Mouse (Mus musculus): ENCODE data around the gene Bbs1. TPM values are rescaled to one million over a fixed set of nuclear protein-coding genes. Genes with fewer than 3 reads are reported as not detected.

Bbs1 gene
- polyA plus RNA-seq, 1 experiment: 4.9 TPM

DNA sequence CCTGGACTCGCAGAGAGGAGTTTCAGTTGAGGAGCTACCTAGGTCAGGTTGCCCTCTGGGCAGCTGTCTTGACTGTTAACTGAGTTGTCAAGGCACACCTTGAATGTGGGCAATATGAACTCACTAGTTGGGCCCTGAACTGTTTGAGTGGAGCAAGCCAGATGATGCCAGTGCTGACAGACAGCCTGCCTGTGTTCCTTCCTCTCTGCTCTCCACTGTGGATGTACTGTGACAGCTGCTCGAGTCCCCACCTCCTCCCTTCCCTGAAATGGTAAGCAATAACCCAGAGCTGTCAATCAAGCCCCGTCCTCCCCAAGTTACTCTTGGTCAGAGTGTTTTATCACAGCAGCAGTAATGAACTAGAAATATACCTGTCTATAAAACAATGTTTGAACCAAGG is 6.5 kb downstream of the Bbs1 start:
- no peak for TF ChIP-seq GATA1 (IDR thresholded peaks at IDR 0.05; ENCODE audit: low read length)

DNA sequence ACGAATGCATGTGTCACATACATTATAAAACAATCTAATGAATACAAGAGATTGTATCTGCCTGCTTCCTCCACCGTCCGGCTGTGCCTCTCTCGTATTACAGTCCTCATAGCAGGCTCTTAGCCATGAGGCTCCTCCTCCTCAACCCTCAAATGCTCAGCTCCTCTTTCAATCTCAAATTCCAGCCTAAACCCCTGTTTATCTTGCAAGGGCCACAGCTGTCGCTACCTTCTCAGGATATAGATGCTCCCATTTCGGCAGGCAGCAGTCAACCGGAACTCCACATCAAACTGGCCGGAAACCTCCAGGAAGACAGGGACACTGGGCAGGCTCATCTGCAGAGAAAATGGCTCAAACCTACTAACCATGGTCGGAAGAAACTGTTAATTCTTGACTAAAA is 7.5 kb downstream of the Bbs1 start:
- TF ChIP-seq GATA1 (IDR thresholded peaks at IDR 0.05; ENCODE audit: low read length): no peak

GRCm38 (mm10) chr19:4896780-4897520 is 9.5 kb downstream of the Bbs1 start:
- TF ChIP-seq GATA1 (IDR thresholded peaks at IDR 0.05; ENCODE audit: low read length): no peak

- no peak for TF ChIP-seq GATA1 (IDR thresholded peaks at IDR 0.05; ENCODE audit: low read length)
Observed at GRCm38 (mm10) chr19:4891798-4892197, 14.6 kb downstream of the Bbs1 start.

- no peak for TF ChIP-seq GATA1 (IDR thresholded peaks at IDR 0.05; ENCODE audit: low read length)
Observed at GRCm38 (mm10) chr19:4889791-4890190, 16.6 kb downstream of the Bbs1 start.

DNA sequence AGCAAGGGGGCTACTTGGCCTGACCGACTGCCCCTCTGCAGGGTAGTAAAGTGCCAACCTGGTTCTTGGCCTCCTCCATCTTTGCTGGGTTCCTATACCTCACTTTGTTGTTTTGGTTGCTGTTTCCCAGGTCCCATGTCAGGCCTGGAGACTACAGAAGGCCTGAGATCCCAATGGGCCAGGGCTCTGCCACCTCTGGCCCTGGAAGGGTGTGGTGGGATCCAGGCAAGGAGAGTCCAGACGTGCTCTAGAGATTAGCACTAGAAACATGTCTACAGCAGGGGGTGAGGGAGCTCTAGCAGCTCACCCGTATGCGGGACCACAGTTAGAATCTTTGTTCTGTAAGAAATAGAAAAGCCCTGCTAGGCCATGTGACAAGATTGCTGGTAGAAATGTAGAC is 22.5 kb downstream of the Bbs1 start:
- no peak for TF ChIP-seq GATA1 (IDR thresholded peaks at IDR 0.05; ENCODE audit: low read length)

- no peak for TF ChIP-seq GATA1 (IDR thresholded peaks at IDR 0.05; ENCODE audit: low read length)
Observed at GRCm38 (mm10) chr19:4879324-4879703, 27.1 kb downstream of the Bbs1 start.

- no peak for TF ChIP-seq GATA1 (IDR thresholded peaks at IDR 0.05; ENCODE audit: low read length)
Observed at GRCm38 (mm10) chr19:4878405-4879323, 27.8 kb downstream of the Bbs1 start, which contains the start of gene Zdhhc24. Zdhhc24 (plus strand) TSS chr19:4878668.

- no peak for TF ChIP-seq GATA1 (IDR thresholded peaks at IDR 0.05; ENCODE audit: low read length)
Observed at GRCm38 (mm10) chr19:4877785-4878184, 28.6 kb downstream of the Bbs1 start, which contains the start of gene Actn3. Actn3 (minus strand) TSS chr19:4877909.

DNA sequence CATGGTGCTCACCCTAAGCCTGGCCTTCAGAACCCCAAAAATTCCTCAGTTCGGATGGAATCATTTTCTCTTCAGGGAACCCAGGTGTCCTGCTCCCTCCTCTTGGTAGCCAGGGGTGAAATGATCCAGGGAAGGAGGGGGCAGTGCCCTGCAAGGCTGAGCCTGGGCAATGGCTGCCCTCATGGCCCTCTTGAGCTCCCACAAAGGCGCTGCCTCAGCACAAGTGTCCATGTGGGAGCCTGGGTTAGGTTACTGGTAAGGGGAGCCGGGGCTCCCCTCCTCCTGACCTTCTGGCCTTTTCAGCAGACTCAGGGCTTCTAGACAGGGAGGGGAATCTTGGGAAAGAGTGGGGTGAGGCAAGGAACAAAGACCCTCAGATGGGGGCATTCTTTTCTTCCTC is 29.7 kb downstream of the Bbs1 start:
- TF ChIP-seq GATA1 (IDR thresholded peaks at IDR 0.05; ENCODE audit: low read length): no peak

DNA sequence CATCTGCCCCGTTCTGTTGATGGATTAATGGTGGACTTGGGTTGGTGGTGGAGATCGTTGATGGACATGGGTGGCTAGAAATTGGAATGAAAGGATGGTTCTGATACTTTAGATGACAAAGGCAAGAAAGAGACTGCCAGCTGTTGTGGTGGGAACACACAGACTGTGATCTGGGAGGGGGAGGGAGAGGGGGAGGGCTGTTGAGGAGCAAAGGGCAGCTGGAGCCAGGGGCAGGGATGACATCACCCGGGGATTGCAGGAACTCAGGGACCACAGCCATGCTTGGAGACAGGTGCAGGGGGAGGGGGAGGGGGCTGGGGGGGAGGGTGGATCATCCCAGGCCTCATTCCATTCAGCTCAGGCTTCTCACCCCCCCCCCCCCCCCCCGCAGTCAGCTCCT is 30.2 kb downstream of the Bbs1 start:
- TF ChIP-seq GATA1 (IDR thresholded peaks at IDR 0.05; ENCODE audit: low read length): no peak

DNA sequence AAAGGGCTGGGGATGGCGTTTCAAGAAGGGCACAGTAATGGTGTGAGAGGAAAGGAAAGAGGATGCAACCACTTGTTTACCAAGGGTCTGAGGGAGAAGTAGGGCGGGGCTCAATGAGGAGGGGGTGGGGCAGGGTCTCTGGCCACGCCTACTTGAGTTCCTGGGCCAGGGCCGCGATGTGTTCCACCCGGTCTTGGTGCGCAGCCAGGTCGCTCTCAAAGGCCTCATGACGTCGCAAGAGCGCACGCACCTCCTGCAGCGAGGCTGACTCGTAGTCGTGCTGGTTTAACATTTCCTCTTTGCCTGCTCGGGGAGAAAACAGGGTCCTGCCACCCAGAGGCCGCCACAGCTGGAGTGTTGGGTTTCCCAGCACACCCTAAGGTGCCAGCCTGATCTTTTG is 41.3 kb downstream of the Bbs1 start:
- no peak for TF ChIP-seq GATA1 (IDR thresholded peaks at IDR 0.05; ENCODE audit: low read length)

GRCm38 (mm10) chr19:4863048-4863447 is 43.4 kb downstream of the Bbs1 start:
- no peak for TF ChIP-seq GATA1 (IDR thresholded peaks at IDR 0.05; ENCODE audit: low read length)

DNA sequence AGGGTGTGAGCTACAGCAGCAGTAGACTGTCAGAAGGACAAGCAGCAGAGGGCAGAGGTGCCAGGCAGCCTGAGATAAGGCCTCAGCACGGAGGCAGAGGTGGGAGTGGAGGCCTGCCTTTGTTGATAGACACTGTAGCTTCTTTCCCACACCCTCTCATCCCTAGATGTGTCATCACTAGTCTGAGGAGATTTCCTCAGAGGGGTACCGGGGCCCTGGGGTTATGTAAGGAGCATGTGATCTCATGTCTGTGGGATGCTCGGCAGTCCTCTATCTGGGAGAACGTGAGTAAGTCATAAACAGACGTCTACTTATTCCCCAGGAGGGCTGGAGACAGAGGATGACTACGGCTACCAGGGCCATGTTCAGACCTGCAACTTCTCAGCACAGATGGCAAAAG is 47.3 kb downstream of the Bbs1 start:
- no peak for TF ChIP-seq GATA1 (IDR thresholded peaks at IDR 0.05; ENCODE audit: low read length)

GRCm38 (mm10) chr19:4855951-4856350 is 50.5 kb downstream of the Bbs1 start:
- no peak for TF ChIP-seq GATA1 (IDR thresholded peaks at IDR 0.05; ENCODE audit: low read length)

DNA sequence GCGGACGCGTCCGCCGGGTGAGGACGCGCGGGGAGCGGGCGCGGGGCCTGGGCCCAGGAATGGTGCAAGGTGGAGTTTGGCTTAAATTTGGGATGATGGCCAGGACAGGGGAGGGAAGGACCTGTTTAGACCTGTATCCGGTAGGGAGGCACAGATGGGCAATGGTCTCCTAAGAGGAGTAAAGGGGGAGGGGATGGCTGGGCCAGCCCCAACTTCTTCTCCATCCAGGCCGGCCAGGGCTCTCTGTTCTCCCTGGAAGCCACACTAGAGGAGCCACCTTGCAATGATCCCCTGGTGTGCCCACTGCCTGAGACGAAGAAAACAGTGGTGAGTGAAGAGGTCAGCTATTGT is 51.0 kb downstream of the Bbs1 start:
- TF ChIP-seq GATA1 (IDR thresholded peaks at IDR 0.05; ENCODE audit: low read length): no peak

All from G1E-ER4 (cell line).